Mouse (Mus musculus): ENCODE results near the gene Krt15. TPM values are rescaled to one million over a fixed set of nuclear protein-coding genes. Genes with fewer than 3 reads are reported as not detected.

The Krt15 gene
- total RNA-seq (2021) = not detected
- long read RNA-seq, experiment 1 = 0 reads
- long read RNA-seq, experiment 2 = 0 reads

DNA sequence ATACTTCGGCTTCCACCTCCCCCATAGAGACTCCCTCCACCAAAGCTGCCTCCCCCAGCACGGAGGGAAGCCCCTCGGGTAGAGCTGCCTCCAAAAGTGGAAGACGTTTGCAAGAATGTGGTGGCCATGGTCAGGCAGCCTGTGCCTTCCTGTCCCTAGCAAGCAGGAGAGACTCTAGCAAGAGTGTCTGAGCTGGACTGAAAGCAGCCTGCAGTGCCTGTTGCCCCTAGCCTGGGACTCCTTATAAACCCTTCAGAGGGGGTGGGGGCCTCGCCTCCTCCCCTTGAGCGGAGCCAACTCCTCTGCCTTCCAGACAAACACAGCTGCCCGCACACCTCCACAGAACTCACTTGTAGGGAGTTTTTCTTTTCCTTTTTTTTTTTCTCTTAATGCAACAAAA lies at the start of gene Krt15:
TSS of gene Krt15 (minus strand) at position 198 of the 400 bp plus-strand sequence.
- DNase-seq = no peak

DNA sequence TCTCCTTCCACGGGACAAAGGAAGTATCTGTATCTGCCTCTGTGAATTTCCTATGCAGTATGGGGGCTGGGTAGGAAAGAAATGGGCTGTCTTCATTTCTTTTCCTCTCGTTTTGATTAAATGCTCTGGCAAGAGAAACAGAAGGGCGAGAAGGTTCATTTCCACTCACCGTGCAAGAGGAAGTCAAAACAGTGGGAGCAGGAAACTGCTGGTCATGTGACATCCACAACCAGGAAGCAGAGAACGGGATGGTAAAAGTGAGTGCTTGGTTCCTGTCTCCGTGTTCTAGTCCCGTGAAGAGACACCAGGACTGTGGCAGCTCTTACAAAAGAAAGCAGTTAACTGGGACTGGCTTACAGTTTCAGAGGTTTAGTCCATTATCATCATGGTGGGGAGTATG lies 46.0 kb upstream of the Krt15 start:
- DNase-seq = no peak

GRCm38 (mm10) chr11:100179260-100179659 lies 43.5 kb upstream of the Krt15 start:
- no peak for DNase-seq

DNA sequence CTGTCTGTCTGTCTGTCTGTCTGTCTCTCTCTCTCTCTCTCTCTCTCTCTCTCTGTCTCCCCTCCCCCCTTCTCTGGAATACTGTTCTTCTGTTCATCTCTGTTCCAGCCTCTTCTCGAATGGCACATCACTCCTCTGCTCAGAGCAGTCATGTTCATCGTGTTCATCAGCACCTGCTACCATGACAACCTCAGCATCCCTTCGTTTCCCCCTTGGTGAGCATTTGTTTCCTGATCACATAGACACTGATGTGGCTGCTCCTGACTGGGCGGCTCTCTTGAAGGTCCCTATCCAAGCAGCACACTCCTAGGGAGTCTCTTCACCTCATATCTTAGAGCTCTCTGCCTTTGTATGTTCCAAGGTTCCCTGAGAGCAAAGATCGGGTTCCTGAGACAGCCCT lies 42.6 kb upstream of the Krt15 start:
- no peak for DNase-seq

- DNase-seq = no peak
Measured at GRCm38 (mm10) chr11:100176791-100177190, 41.1 kb upstream of the Krt15 start.

GRCm38 (mm10) chr11:100168765-100169762 lies 33.3 kb upstream of the Krt15 start:
- peak; percentile 17 for DNase-seq

- DNase-seq = no peak
Measured at GRCm38 (mm10) chr11:100168071-100168470, 32.3 kb upstream of the Krt15 start.

DNA sequence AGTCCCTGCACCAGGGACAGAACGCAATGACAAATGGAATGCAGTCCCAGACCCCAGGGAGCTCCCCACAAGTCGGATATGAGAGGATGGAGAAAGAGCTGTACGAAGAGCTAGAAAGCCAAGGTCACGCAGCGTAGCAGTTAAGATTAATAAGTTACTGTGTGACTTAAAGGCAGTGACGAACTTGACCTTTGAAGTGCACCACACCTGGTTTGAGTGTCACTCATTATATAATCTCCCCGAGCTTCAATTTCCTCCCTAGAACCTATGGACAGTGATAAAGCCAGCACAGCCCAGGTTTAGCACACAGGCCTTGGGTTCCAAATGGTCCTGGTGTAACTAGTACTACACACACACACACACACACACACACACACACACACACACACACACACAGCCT lies 28.7 kb upstream of the Krt15 start:
- DNase-seq = no peak

DNA sequence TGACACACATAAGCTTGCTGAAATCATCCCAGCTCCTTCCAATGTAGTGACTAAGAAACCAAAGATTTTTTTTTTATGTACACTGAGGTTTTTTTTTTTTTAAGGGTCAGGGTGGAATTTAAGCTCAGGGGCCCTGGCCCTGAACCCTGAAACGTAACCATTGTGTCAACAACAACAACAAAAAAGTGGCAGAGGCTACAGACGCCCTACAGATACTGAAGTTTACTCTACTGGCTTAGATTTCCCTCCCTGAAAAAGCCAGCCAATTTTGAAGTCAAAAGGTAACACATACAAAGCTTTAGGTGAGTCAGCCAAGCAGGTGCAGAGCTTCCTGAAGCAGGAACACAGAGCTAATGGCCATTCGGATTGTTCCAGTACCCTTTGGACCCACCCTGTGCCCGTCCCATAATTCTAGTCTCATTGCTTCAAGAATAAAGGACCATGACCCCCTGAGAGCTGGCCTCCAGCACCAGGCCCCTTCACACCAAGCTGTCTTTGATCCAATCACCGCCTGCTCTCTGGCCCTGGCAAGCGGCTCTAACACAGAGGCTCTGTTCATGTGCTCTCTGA lies 22.3 kb upstream of the Krt15 start:
- DNase-seq = no peak

DNA sequence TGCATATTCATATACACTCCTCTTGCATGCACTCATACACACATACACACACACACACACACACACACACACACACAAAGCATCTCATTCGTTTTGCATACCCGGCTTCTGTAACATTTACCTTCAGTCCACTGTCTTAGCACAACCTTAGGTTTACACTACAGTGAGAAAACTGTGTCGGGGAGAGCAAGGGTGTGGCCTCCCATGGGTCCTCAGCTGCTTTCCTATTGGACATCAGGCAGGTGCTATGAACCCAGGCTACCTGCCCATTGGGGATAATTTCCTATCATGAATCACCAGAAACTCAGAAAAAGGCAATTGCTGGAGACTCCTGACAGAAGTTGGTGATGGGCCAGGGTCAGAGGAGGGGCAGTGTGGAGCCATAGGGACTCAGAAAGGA lies 21.6 kb upstream of the Krt15 start:
- no peak for DNase-seq

GRCm38 (mm10) chr11:100155497-100156255 lies 19.9 kb upstream of the Krt15 start:
- DNase-seq = no peak

- DNase-seq = no peak
Measured at GRCm38 (mm10) chr11:100148615-100149330, 13.0 kb upstream of the Krt15 start, which contains the start of gene Krt19. Gene Krt19, minus strand, starts transcription at chr11:100148665.

- no peak for DNase-seq
Measured at GRCm38 (mm10) chr11:100147566-100148353, 12.0 kb upstream of the Krt15 start.

GRCm38 (mm10) chr11:100145858-100146560 lies 10.3 kb upstream of the Krt15 start:
- no peak for DNase-seq

- no peak for DNase-seq
Measured at GRCm38 (mm10) chr11:100145104-100145503, 9.4 kb upstream of the Krt15 start.

GRCm38 (mm10) chr11:100140966-100141365 lies 5.2 kb upstream of the Krt15 start:
- peak; percentile 38 for DNase-seq

- DNase-seq = no peak
Measured at GRCm38 (mm10) chr11:100139391-100139790, 3.7 kb upstream of the Krt15 start.

DNA sequence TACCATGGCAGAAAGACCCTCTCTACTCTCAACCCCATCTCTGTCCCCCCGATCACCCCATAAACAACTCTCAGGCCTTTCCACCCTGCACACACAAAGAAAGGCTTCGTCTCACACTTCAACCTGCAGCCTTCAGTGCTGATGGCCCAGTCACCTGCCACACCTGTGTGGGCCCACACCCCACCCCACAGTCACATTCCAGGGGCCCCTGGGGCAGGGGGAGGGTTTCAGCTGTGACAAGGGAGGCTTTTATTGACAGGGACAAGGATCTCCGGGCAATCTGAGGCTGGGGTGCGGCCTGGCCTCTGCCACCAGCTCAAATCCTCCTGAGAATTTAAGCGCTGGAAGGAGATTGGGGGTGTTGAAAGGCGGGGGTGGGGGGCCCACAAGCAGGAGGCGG lies 3.1 kb upstream of the Krt15 start:
- DNase-seq = no peak

- DNase-seq = no peak
Measured at GRCm38 (mm10) chr11:100137693-100138092, 2.0 kb upstream of the Krt15 start.

DNA sequence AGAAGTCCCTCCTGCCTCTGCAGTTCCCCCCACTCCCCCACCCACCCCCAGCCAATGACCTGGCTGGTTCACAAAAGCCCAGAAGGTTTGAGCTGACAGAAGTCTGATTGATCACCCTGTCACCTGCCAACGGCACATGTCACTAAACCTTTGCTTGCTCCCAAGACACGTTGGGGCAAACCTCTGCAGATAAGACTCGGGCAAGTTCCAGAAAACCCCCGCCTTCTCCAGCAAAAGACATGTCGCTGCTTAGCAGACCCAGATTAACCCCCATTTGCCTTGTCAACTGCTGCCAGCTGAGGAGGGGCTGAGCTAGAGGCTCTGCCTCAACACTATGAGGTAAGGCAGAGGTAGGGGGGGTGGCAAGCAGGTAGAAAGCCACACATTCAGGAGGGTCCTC lies 831 bp upstream of the Krt15 start:
- no peak for DNase-seq
